Comparison of ENCODE assay signal across 8 mouse cellular contexts in the genomic region with DNA sequence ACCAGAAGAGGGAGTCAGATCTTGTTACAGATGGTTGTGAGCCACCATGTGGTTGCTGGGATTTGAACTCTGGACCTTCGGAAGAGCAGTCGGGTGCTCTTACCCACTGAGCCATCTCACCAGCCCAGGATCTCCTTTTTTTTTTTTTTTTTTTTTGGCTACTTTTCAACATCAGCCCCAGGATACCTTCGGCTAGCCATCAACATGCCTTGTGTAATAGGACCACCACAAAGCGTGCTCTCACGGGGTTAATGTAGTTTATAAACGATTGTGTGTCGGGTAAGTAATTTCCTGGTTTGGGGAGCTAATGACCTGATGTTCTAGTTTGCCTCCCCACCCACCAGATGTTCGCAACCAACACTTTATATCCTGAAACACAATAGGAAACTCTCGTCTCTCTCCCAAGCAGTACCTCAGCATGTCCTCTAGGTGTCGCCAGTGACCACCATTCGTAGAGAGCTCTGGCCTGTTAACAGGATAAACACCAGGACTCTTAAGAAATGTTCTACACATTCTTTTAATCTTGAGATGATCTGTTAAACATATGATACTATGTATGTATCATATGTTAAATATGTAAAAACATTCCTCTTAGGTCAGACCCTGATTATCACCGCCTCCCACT. TPM values are rescaled to one million over a fixed set of nuclear protein-coding genes. Genes with fewer than 3 reads are reported as not detected.
DNase-seq lines count a peak whose midpoint lies in the region; ATAC-seq lines count a peak whose summit lies in the region.

No protein-coding gene starts in this region.

- no peak overlapping the region for H3K9ac ChIP-seq in midbrain, embryonic 16.5 days (ENCODE audit: low read depth, low read length)

- ATAC-seq in frontal cortex, adult (ENCODE audit: low TSS enrichment), result peak; percentile 72
- peak; percentile 75 for ATAC-seq in inflammation-experienced regulatory T-cells, adult 6 months
- peak; percentile 52 for ATAC-seq in midbrain, embryonic 16.5 days

- DNase-seq in A20 (ENCODE audit: low read depth, low spot score), result peak; percentile 67
- DNase-seq in MN1 (ENCODE audit: low spot score), result peak; percentile 71
- peak; percentile 71 to 73 for DNase-seq in cerebellum, postnatal 10 days
- DNase-seq in limb, embryonic 10.5 days (ENCODE audit: low spot score), result peak; percentile 84
- peak; percentile 74 for DNase-seq in thymus, postnatal 0 days (ENCODE audit: low spot score)

- H3K4me1 ChIP-seq in limb, embryonic 10.5 days, result peaks cover 26% of the 10 kb centered on the region
- peaks cover 6% of the 10 kb centered on the region for H3K4me1 ChIP-seq in midbrain, embryonic 16.5 days (ENCODE audit: control insufficient read depth, insufficient read depth, low read length)

- H3K36me3 ChIP-seq in limb, embryonic 10.5 days, result no peaks in the 10 kb centered on the region
- H3K36me3 ChIP-seq in midbrain, embryonic 16.5 days (ENCODE audit: control insufficient read depth, insufficient read depth, low read length), result no peaks in the 10 kb centered on the region

- WGBS in limb, embryonic 10.5 days, result 18% methylated on average over 11 of the region's 12 CpGs
- 18% methylated on average over 12 of the region's 12 CpGs for WGBS in midbrain, embryonic 16.5 days

- peak overlapping the region; percentile 37; the same call in 1 of the 2 replicates for H3K27ac ChIP-seq in limb, embryonic 10.5 days
- H3K27ac ChIP-seq in midbrain, embryonic 16.5 days (ENCODE audit: low read length), result no peak overlapping the region

- H3K9me3 ChIP-seq in limb, embryonic 10.5 days (replicated peaks), result no peaks in the 10 kb centered on the region
- no peaks in the 10 kb centered on the region for H3K9me3 ChIP-seq in midbrain, embryonic 16.5 days (replicated peaks; ENCODE audit: control insufficient read depth, low read length, poor library complexity, severe bottlenecking)

- no peak overlapping the region for H3K4me2 ChIP-seq in midbrain, embryonic 16.5 days (ENCODE audit: low read length)

- peaks cover 24% of the 10 kb centered on the region for H3K27me3 ChIP-seq in limb, embryonic 10.5 days (ENCODE audit: low read depth, poor library complexity, severe bottlenecking)
- H3K27me3 ChIP-seq in midbrain, embryonic 16.5 days (ENCODE audit: control insufficient read depth, insufficient read depth, low read depth, low read length), result no peaks in the 10 kb centered on the region

- no peak overlapping the region for H3K4me3 ChIP-seq in limb, embryonic 10.5 days
- H3K4me3 ChIP-seq in midbrain, embryonic 16.5 days (ENCODE audit: low read depth, low read length), result no peak overlapping the region

RNA-seq across cellular contexts. Expression of a gene that starts 29.8 kb away (rescaled TPM):
- polyA plus RNA-seq in inflammation-experienced regulatory T-cells, adult 6 months (2017; shearing (Covaris generic)), result 10 to 100 TPM; 30.7 to 35.8 (median 32.9) TPM
- polyA plus RNA-seq in limb, embryonic 10.5 days (2016; fragmentation: Nextera tagmentation; extraction: Ambion mirVana), result 38.8 and 42.4 TPM in 2 replicates
- 41.6 and 41.9 TPM in 2 replicates for polyA plus RNA-seq in midbrain, embryonic 16.5 days (2015; fragmentation: Nextera tagmentation; extraction: Ambion mirVana)
- polyA plus RNA-seq in thymus, postnatal 0 days (2015; fragmentation: Nextera tagmentation; extraction: Ambion mirVana), result 46.5 and 47.5 TPM in 2 replicates
